Mouse (Mus musculus): ENCODE data around the gene Ranbp3. TPM values are rescaled to one million over a fixed set of nuclear protein-coding genes. Genes with fewer than 3 reads are reported as not detected.
"Not testable (repeated sequence)": the region's sequence is repeated elsewhere in the genome, so short reads cannot be mapped to it uniquely, and the experiment has no call there.

The Ranbp3 gene
- polyA plus RNA-seq (2014; fragmentation: Nextera tagmentation; extraction: Ambion mirVana), result 104 and 105 TPM in 2 replicates

DNA sequence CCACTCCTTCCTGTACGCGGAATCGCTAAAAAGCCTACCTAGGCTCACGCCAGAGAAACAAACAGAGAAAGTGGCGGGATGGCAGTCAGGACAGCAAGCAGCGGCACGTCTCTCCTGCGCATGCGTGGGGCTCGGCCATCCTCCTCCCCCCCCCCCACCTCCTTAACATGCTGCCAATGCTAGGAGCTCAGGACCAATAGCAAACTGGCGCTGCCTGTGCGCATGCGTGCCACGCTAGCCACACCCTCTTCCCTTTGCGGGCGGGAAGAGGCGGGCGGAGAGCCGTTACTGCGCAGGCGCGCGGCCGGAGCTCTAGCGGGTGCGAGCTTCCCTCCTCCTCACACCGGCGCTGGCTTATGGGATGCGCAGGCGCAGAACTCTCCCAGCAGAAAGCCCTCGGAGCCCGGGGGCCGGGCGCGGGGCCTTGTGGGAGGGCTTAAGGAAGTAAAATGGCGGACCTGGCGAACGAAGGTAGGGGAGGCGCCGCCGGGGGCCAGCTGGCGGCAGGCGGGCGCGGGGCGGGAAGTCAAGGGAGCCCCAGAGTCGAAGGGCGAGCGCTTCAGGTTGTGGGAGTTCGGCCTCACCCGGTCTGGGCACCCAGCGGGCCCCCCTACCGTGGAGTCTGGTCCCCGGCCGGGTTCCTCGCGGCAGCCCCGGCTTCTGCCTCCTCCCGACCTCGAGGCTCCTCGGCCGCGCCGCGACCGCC, at the start of gene Ranbp3:
TSS of gene Ranbp3 (plus strand) at position 354 of the 706 bp plus-strand sequence.
- peak; percentile 91 for ATAC-seq (ENCODE audit: low FRiP score, low TSS enrichment)
- Histone ChIP-seq H3K4me2 (ENCODE audit: low read length) (peak within 1 kb of the TSS; percentile 83), H3K36me3 (ENCODE audit: control insufficient read depth, insufficient read depth, low read length) (peaks cover 16% of the 10 kb centered on the region; the same call in 1 of the 2 replicates), H3K27ac (replicated peaks; ENCODE audit: low read depth, low read length) (peak within 1 kb of the TSS; percentile 77), H3K4me1 (ENCODE audit: control insufficient read depth, insufficient read depth, low read length) (peaks cover 25% of the 10 kb centered on the region), H3K9me3 (ENCODE audit: control insufficient read depth, low read length) (no peaks in the 10 kb centered on the region), H3K27me3 (ENCODE audit: control insufficient read depth, insufficient read depth, low read length) (peaks cover 6% of the 10 kb centered on the region), H3K4me3 (replicated peaks; ENCODE audit: low read depth, low read length) (peak within 1 kb of the TSS; percentile 96), H3K9ac (replicated peaks; ENCODE audit: low read length) (peak within 1 kb of the TSS; percentile 91)
- peak; percentile 100 for DNase-seq
- under 1% methylated on average over 65 of the region's 66 CpGs for WGBS

DNA sequence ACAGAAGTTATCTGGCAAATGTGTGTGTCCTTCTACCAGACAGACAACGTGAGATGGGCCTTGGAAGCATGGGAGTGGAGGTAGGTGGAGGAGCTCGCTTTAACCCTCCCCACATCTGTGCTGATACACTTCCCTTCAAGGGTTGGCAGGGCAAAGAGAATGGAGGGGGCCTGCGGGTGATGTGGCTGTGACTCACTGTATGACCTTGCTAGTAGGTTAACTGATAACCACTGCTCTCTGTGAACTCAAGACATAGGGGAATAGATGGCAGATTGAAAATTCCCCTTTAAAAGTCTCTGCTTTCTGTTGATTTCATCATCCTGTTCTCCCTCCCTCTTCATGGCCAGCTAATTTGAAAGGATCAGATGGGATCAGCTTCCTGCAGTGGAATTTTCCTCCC, 47.6 kb upstream of the Ranbp3 start:
- 82% methylated on average over 3 of the region's 3 CpGs for WGBS
- H3K9ac ChIP-seq (replicated peaks; ENCODE audit: low read length), result no peak overlapping the region
- no peaks in the 10 kb centered on the region for H3K9me3 ChIP-seq (ENCODE audit: control insufficient read depth, low read length)
- H3K4me2 ChIP-seq (ENCODE audit: low read length), result peak overlapping the region; percentile 91
- H3K27ac ChIP-seq (replicated peaks; ENCODE audit: low read depth, low read length), result no peak overlapping the region
- DNase-seq (no peak), ATAC-seq (ENCODE audit: low FRiP score, low TSS enrichment) (no peak)
- peak overlapping the region; percentile 93; the same call in 1 of the 2 replicates for H3K4me3 ChIP-seq (replicated peaks; ENCODE audit: low read depth, low read length)
- peaks cover 20% of the 10 kb centered on the region for H3K4me1 ChIP-seq (ENCODE audit: control insufficient read depth, insufficient read depth, low read length)
- peaks cover 25% of the 10 kb centered on the region for H3K36me3 ChIP-seq (ENCODE audit: control insufficient read depth, insufficient read depth, low read length)
- H3K27me3 ChIP-seq (ENCODE audit: control insufficient read depth, insufficient read depth, low read length), result no peaks in the 10 kb centered on the region

DNA sequence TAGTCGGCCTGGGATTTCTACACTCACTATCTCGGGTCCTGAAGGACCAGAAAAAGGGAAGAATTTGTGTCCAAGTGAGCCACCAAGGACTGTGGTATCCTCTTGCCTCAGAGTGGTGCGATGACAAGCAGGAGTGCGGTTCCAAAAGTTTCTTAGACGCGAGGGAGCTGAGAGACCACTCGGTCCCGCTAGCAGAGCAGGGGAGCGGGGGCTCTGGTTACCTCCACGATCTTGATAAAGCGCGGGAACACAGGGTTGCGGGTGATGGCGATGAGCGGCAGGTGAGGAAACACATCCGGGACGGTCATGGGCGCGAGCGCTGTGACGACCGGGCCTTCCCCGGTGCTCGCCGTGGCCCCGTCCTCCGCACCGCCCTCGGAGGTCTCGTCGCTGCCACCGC, 46.8 kb upstream of the Ranbp3 start:
- Histone ChIP-seq H3K9me3 (ENCODE audit: control insufficient read depth, low read length) (no peaks in the 10 kb centered on the region), H3K9ac (replicated peaks; ENCODE audit: low read length) (peak overlapping the region; percentile 77), H3K4me1 (ENCODE audit: control insufficient read depth, insufficient read depth, low read length) (peaks cover 20% of the 10 kb centered on the region), H3K36me3 (ENCODE audit: control insufficient read depth, insufficient read depth, low read length) (peaks cover 20% of the 10 kb centered on the region), H3K4me2 (ENCODE audit: low read length) (peak overlapping the region; percentile 91), H3K27me3 (ENCODE audit: control insufficient read depth, insufficient read depth, low read length) (no peaks in the 10 kb centered on the region), H3K27ac (replicated peaks; ENCODE audit: low read depth, low read length) (peak overlapping the region; percentile 78), H3K4me3 (replicated peaks; ENCODE audit: low read depth, low read length) (peak overlapping the region; percentile 93)
- WGBS, result 1% methylated on average over 32 of the region's 32 CpGs
- DNase-seq (no peak), ATAC-seq (ENCODE audit: low FRiP score, low TSS enrichment) (no peak; the same call in 1 of the 2 replicates)

DNA sequence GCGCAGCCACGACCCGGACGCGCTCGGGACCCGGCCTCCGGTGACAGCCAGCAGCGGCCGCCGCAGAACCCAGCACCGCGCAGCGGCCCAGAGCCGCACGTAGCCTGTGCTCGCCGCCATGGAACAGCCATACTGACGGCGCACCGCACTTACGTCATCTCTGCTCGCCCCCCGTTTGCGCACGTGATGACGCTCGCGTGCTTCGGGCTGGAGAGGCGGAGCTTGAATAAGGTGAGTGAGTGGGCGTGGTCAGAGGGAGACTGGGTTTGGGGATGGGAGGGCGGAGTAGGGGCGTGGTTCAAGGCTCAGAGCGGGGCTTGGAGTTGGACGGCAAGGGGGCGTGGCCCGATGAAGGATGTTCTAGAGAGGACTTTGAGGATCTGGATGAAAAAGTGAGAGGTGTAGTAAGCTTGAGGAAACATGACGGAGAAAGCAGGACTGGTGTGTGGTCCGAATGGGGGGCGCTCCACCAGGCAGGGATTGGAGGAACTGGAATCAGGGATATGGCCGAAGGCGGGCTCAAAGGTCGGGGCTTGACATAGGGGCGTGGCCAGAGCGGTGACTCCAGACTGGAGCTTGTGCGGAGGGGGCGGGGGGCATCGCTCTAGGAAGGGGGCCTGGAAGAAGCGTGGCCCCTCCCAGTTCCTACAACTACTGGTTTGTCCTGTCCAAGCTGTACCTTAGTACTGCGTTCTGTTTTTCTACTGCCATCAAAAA, 46.2 kb upstream of the Ranbp3 start, which contains the start of gene Lonp1:
TSS of gene Lonp1 (minus strand) at position 134 of the 717 bp plus-strand sequence.
- peak; percentile 94 for ATAC-seq (ENCODE audit: low FRiP score, low TSS enrichment)
- Histone ChIP-seq H3K4me2 (ENCODE audit: low read length) (peak within 1 kb of the TSS; percentile 91), H3K9me3 (ENCODE audit: control insufficient read depth, low read length) (no peaks in the 10 kb centered on the region), H3K4me1 (ENCODE audit: control insufficient read depth, insufficient read depth, low read length) (peaks cover 20% of the 10 kb centered on the region), H3K27me3 (ENCODE audit: control insufficient read depth, insufficient read depth, low read length) (no peaks in the 10 kb centered on the region), H3K27ac (replicated peaks; ENCODE audit: low read depth, low read length) (peak within 1 kb of the TSS; percentile 78), H3K9ac (replicated peaks; ENCODE audit: low read length) (peak within 1 kb of the TSS; percentile 77), H3K4me3 (replicated peaks; ENCODE audit: low read depth, low read length) (peak within 1 kb of the TSS; percentile 93), H3K36me3 (ENCODE audit: control insufficient read depth, insufficient read depth, low read length) (peaks cover 14% of the 10 kb centered on the region)
- peak; percentile 100 for DNase-seq
- under 1% methylated on average over 51 of the region's 51 CpGs for WGBS

DNA sequence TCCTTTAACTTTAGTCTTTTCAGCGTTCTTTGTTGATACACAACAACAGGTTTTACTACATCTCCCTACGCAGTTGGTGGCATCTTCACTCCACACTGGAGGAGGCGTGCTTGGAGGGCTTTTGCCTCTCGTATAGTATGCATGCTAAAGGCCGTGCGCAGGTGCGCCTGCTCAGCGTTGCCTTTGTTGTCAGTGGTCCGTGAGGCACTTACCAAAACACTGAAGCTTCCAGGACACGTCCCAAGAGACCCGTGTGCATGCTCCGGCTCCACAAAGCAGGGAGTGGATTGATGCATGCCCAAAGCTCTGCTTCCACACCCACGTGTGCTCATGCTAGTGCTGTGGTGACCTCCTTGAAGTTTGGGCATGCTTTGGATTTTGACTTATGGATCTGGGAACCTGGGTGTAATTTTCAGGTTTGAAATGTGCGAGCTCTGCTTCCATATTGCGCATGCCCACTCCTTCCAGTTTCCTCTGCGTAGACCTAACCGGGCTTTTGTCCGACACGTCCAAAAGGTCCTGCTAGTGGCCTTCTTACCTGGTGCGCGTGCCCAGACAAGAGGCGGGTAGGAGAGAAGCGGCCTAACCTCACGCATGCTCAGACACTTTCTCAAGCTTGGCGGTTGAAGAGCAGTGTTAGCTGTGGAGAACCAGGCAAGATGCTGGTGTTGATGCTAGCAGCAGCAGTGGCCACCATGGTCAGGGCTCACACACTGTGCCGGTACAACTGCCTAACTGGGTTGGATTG, 45.4 kb upstream of the Ranbp3 start, which contains the start of gene Catsperd:
TSS of gene Catsperd (plus strand) at position 614 of the 748 bp plus-strand sequence.
- Histone ChIP-seq H3K4me3 (replicated peaks; ENCODE audit: low read depth, low read length) (peak within 1 kb of the TSS; percentile 93), H3K27me3 (ENCODE audit: control insufficient read depth, insufficient read depth, low read length) (no peaks in the 10 kb centered on the region), H3K9me3 (ENCODE audit: control insufficient read depth, low read length) (no peaks in the 10 kb centered on the region), H3K27ac (replicated peaks; ENCODE audit: low read depth, low read length) (peak within 1 kb of the TSS; percentile 78), H3K36me3 (ENCODE audit: control insufficient read depth, insufficient read depth, low read length) (peaks cover 7% of the 10 kb centered on the region; the same call in 1 of the 2 replicates), H3K9ac (replicated peaks; ENCODE audit: low read length) (peak within 1 kb of the TSS; percentile 44; the same call in 1 of the 2 replicates), H3K4me1 (ENCODE audit: control insufficient read depth, insufficient read depth, low read length) (peaks cover 20% of the 10 kb centered on the region), H3K4me2 (ENCODE audit: low read length) (peak within 1 kb of the TSS; percentile 91)
- peak; percentile 40 for ATAC-seq (ENCODE audit: low FRiP score, low TSS enrichment)
- 10% methylated on average over 26 of the region's 26 CpGs for WGBS
- DNase-seq, result peak; percentile 78

DNA sequence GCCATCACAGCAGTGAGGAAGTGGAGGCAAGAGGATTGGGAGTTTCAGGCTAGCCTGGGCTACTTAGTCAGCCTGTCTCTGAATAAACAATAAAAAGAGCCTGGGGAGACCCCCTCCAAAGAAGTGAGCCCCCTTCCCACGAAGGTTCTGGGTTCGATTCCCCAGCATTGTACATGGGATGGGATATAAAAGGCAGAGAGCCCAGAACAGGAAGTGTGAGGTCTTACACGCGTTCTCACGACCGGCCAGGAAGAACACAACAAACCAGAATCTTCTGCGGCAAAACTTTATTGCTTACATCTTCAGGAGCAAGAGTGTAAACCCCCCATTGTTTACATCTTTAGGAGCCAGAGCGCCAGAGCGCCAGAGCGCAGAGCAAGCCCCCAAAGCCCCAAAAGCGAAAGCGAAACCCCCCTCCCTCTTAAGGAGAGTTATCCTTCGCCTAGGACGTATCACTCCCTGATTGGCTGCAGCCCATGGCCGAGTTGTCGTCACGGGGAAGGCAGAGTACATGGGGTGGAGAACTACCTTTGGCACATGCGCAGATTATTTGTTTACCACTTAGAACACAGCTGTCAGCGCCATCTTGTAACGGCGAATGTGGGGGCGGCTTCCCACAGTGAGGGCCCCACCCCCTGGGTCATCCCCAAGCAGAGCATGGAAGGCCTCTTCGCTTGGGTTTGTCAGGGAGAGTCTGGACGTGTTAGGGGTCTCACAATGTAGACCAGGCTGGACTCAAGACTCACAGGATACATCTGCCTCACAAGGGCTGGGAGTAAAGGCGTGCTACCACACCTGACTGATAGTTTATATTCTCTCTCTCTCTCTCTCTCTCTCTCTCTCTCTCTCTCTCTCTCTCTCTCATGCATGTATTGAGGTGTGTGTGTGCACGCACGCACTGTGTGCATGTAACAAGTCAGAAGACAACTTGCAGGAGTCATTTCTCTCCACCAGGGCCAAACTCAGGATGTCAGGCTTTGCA, 43.0 kb upstream of the Ranbp3 start:
- H3K4me3 ChIP-seq (replicated peaks; ENCODE audit: low read depth, low read length); H3K36me3 ChIP-seq (ENCODE audit: control insufficient read depth, insufficient read depth, low read length); H3K9me3 ChIP-seq (ENCODE audit: control insufficient read depth, low read length); H3K27ac ChIP-seq (replicated peaks; ENCODE audit: low read depth, low read length); DNase-seq; ATAC-seq (ENCODE audit: low FRiP score, low TSS enrichment); H3K4me2 ChIP-seq (ENCODE audit: low read length); H3K27me3 ChIP-seq (ENCODE audit: control insufficient read depth, insufficient read depth, low read length); H3K9ac ChIP-seq (replicated peaks; ENCODE audit: low read length): not testable (repeated sequence)
- H3K4me1 ChIP-seq (ENCODE audit: control insufficient read depth, insufficient read depth, low read length), result peaks cover 17% of the 10 kb centered on the region
- WGBS, result 90% methylated on average over 27 of the region's 27 CpGs

DNA sequence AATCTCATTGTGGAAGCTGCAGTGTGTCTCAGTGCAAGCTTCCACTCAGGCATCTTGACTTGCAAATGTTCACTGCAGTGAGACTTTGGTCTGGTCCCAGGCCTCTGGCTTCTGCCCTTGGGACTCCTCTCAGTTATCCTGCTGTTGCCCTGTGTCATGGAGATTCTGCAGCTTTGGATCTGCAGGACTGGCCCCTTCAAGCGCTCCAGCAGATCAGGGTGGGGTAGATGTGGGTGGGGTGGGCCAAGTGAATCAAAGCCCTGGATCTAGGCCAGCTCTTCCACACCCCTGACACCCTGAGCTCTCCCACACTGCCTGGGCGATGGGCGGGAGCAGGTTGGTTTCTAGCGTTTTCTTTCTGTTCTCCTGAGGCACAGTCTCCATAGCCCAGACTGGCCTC, 41.3 kb upstream of the Ranbp3 start:
- ATAC-seq (ENCODE audit: low FRiP score, low TSS enrichment) (no peak), DNase-seq (no peak)
- Histone ChIP-seq H3K27ac (replicated peaks; ENCODE audit: low read depth, low read length) (no peak overlapping the region), H3K36me3 (ENCODE audit: control insufficient read depth, insufficient read depth, low read length) (no peaks in the 10 kb centered on the region), H3K4me3 (replicated peaks; ENCODE audit: low read depth, low read length) (no peak overlapping the region), H3K27me3 (ENCODE audit: control insufficient read depth, insufficient read depth, low read length) (no peaks in the 10 kb centered on the region), H3K9me3 (ENCODE audit: control insufficient read depth, low read length) (no peaks in the 10 kb centered on the region), H3K9ac (replicated peaks; ENCODE audit: low read length) (no peak overlapping the region), H3K4me2 (ENCODE audit: low read length) (no peak overlapping the region), H3K4me1 (ENCODE audit: control insufficient read depth, insufficient read depth, low read length) (peaks cover 5% of the 10 kb centered on the region)
- WGBS, result 58% methylated on average over 4 of the region's 4 CpGs
